Mouse (Mus musculus) lung, postnatal 0 days (tissue): Measurements from ENCODE around the gene Hdgfl1.

Experiments used
- CTCF ChIP-seq: IDR thresholded peaks from 2 replicates; pipeline ENCODE4 v1.5.1; 2016; ENCODE audit warnings: antibody characterized with exemption, mild to moderate bottlenecking
- EP300 ChIP-seq: IDR thresholded peaks from 2 replicates; pipeline ENCODE4 v1.6.1; 2016; ENCODE audit warnings: antibody characterized with exemption, mild to moderate bottlenecking, control low read depth

DNA sequence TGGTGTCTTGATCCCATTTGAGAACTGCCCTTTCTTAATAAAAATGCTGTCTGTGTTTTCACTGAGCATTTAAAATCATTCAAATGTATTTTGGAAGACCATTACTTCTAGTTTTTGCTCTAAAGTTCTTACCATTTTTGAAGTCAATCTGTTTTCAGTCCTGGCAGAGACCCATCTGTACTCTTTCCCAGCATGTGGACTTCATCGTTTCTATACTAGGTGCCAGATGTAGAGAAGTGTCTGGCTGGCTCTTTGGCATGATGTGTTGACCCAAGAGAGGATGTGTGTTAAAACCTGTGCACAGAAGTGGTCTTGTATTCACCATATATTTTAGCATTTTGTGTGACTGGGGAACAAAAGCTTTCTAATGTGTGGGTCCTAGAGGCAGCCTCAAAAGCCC is 25.9 kb downstream of the Hdgfl1 start:
- TF ChIP-seq CTCF: no peak
- TF ChIP-seq EP300: no peak
